Mouse (Mus musculus): ENCODE results near the gene Cnfn. TPM values are rescaled to one million over a fixed set of nuclear protein-coding genes. Genes with fewer than 3 reads are reported as not detected.
A peak's percentile ranks its signal among the peaks of the same experiment; 100 is the strongest.

The Cnfn gene
- total RNA-seq, 2 experiments from 2014 or later, result not detected

- no peak for DNase-seq
- intact Hi-C loops (cut with DNase I), result no loop called here
These were observed 21.5 kb upstream of the Cnfn start for GRCm38 (mm10) chr7:25390986-25391385.

- intact Hi-C loops (cut with DNase I), result no loop called here
- DNase-seq, result peak; percentile 42
These were observed 20.7 kb upstream of the Cnfn start for GRCm38 (mm10) chr7:25390054-25390770.

GRCm38 (mm10) chr7:25388916-25389315, 19.4 kb upstream of the Cnfn start:
- DNase-seq, result no peak
- intact Hi-C loops (cut with DNase I), result no loop called here

GRCm38 (mm10) chr7:25387811-25388440, 18.4 kb upstream of the Cnfn start:
- intact Hi-C loops (cut with DNase I), result no loop called here
- no peak for DNase-seq

- DNase-seq, result peak; percentile 74
- intact Hi-C loops (cut with DNase I), result no loop called here
These were observed 16.5 kb upstream of the Cnfn start for GRCm38 (mm10) chr7:25385850-25386555.

- DNase-seq, result no peak
- intact Hi-C loops (cut with DNase I), result no loop called here
These were observed 15.7 kb upstream of the Cnfn start for GRCm38 (mm10) chr7:25385259-25385658.

- no peak for DNase-seq
- intact Hi-C loops (cut with DNase I), result no loop called here
These were observed 15.3 kb upstream of the Cnfn start for GRCm38 (mm10) chr7:25384818-25385217.

GRCm38 (mm10) chr7:25384318-25384717, 14.8 kb upstream of the Cnfn start:
- intact Hi-C loops (cut with DNase I), result no loop called here
- DNase-seq, result no peak

- DNase-seq, result no peak
- intact Hi-C loops (cut with DNase I), result no loop called here
These were observed 14.4 kb upstream of the Cnfn start for GRCm38 (mm10) chr7:25383891-25384290.

- intact Hi-C loops (cut with DNase I), result no loop called here
- no peak for DNase-seq
These were observed 13.9 kb upstream of the Cnfn start for GRCm38 (mm10) chr7:25383385-25383784.

GRCm38 (mm10) chr7:25382541-25382940, 13.0 kb upstream of the Cnfn start:
- no peak for DNase-seq
- intact Hi-C loops (cut with DNase I), result no loop called here

- intact Hi-C loops (cut with DNase I), result no loop called here
- DNase-seq, result no peak
These were observed 11.8 kb upstream of the Cnfn start for GRCm38 (mm10) chr7:25381284-25381680.

- intact Hi-C loops (cut with DNase I), result no loop called here
- DNase-seq, result no peak
These were observed 11.1 kb upstream of the Cnfn start for GRCm38 (mm10) chr7:25380392-25381283.

- DNase-seq, result peak; percentile 50
- intact Hi-C loops (cut with DNase I), result no loop called here
These were observed 10.2 kb upstream of the Cnfn start for GRCm38 (mm10) chr7:25379551-25380351.

- DNase-seq, result no peak
- intact Hi-C loops (cut with DNase I), result no loop called here
These were observed 8.9 kb upstream of the Cnfn start for GRCm38 (mm10) chr7:25378181-25379100.

GRCm38 (mm10) chr7:25377100-25377700, 7.7 kb upstream of the Cnfn start:
- intact Hi-C loops (cut with DNase I), result no loop called here
- DNase-seq, result no peak

GRCm38 (mm10) chr7:25376556-25376955, 7.0 kb upstream of the Cnfn start:
- DNase-seq, result peak; percentile 75
- intact Hi-C loops (cut with DNase I), result no loop called here

- no peak for DNase-seq
- intact Hi-C loops (cut with DNase I), result no loop called here
These were observed 2.9 kb upstream of the Cnfn start for GRCm38 (mm10) chr7:25372441-25372840.

- DNase-seq, result peak; percentile 61
- intact Hi-C loops (cut with DNase I), result no loop called here
These were observed 1.2 kb downstream of the Cnfn start for GRCm38 (mm10) chr7:25368333-25368732.
